Mouse (Mus musculus): ENCODE results near the gene Best2.

GRCm38 (mm10) chr8:84990836-84991235 lies 23.5 kb downstream of the Best2 start:
- TF ChIP-seq CTCF (IDR thresholded peaks at IDR 0.05; ENCODE audit: low read depth) (no peak), EP300 (IDR thresholded peaks at IDR 0.05; ENCODE audit: low read depth) (no peak)

Measured in liver, embryonic 14.5 days (tissue).